Mouse (Mus musculus): ENCODE measurements around the gene Cpm. TPM values are rescaled to one million over a fixed set of nuclear protein-coding genes. Genes with fewer than 3 reads are reported as not detected.

Cpm gene
- total RNA-seq, 2 experiments from 2014 or later = 8.6 to 10.7 TPM

DNA sequence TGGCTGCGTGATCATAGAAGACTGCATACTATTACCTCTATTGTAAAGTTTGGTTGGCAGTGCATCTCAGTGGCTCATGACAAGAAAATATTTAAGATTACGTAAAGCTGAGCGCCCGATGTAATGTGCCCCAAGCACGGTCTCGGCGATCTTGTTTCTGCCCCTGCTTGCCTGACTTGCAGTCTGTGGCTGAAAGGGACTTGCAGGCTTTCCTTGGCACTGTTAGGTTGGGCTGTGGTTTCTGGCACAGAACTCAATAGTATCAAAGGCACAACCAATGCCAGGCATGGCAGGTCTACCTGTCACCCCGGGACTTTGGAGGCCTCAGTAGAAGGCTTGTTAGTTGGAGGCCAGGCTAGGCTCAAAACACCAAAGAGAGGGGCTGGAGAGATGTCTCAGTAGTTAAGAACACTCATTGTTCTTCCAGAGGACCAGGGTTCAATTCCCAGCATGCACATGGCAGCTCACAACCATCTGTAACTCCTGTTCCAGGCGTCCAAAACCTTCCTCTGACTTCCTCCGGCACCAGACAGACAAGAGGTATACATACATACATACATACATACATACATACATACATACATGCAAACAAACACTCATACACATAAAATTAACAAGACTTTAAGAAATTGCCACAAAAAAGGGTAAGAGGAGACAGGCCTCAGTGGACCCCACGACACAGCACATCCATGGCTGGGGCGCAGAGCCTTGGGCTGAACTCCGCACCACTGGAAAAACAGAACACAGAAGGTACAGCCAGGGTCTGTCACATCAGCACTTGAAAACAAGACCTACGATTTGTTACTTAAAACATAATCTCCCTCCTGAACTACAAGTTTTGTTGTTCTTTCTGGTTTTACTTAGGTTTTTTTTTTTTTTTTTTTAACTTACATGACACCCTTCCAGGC, 29.5 kb downstream of the Cpm start:
- no peak for DNase-seq (ENCODE audit: low spot score in 2 of 2)

DNA sequence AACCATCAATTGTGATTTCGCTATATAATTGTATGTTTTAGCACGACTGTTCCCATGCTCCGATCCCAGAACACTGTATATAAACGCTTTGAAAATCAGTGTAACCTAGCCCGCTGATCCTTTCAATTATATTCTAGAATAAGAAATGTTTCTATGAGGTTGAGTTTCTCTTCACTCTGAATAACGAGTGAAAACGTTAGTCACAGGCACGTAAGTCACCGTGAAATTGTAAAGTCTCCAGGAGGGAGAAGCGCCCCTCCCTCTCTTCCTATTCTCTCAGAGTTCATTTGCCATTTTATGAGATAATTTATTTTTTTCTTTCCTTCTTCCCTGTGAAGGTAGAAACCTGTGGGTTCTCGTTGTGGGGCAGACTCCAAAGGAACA, 30.1 kb downstream of the Cpm start:
- DNase-seq (ENCODE audit: low spot score in 2 of 2) = no peak

GRCm38 (mm10) chr10:117659819-117660218, 30.5 kb downstream of the Cpm start:
- DNase-seq (ENCODE audit: low spot score in 2 of 2) = no peak

GRCm38 (mm10) chr10:117662316-117663055, 33.2 kb downstream of the Cpm start:
- no peak for DNase-seq (ENCODE audit: low spot score in 2 of 2)

GRCm38 (mm10) chr10:117663056-117663864, 34.0 kb downstream of the Cpm start:
- no peak for DNase-seq (ENCODE audit: low spot score in 2 of 2)

DNA sequence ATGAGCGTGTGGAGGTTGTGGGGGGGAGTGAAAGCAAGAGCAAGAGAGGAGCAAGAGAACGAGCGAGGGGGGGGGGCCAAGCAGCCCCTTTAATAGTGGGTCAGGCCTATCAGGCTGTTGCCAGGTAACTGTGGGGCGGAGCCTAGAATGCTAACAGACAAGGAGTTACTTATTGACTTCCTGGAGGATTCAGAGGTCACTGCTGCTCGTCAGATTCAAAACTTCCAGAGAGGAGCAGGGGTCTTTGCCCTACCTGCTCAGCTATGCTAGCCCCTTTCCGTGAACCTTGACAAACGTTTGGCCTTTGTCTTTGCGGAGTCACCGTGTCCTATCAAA, 34.5 kb downstream of the Cpm start:
- no peak for DNase-seq (ENCODE audit: low spot score in 2 of 2)

- DNase-seq (ENCODE audit: low spot score in 2 of 2) = no peak
These were observed 35.1 kb downstream of the Cpm start for GRCm38 (mm10) chr10:117664208-117664925.

- DNase-seq (ENCODE audit: low spot score in 2 of 2) = no peak
These were observed 35.6 kb downstream of the Cpm start for GRCm38 (mm10) chr10:117664926-117665209.

DNA sequence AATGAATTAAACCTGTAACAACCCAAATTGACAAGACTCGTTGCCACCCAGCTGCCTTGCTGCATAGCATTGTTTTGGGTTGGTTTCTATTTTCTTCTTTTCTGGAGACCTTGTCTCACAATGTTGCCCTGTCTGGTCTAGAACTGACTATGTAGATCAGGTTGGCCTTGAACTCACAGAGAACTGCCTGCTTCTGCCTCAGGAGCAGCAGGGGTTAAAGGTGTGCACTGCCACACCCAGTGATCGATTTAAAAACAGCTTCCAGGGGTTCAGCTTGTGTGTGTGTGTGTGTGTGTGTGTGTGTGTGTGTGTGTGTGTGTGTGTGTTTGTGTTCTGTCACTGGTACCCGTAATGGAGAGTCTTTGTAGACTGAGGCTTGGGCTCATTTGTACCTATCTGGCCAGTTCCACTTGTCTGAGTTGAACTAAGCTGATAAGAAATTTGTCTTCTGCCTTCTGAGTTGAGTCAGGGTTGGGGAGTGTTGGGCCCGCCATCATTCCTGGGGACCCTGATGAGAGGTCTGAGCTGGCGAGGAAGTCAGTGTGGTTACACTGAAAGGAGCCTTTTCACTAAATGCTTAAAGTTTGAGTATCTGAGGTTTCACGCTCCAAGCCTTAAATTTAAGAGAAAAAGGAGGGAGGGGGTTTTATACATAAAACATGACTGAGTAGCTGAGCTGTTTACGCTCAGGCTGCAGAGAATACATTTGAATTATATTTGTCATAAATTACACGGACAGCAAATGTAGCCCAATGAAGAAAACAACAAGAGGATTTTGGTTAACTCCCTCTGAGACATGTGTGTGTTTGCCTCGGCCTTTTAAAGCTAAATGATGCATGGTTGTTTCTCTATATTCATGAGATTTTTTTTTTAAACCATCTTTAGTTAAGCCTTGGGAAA, 36.3 kb downstream of the Cpm start:
- no peak for DNase-seq (ENCODE audit: low spot score in 2 of 2)

- DNase-seq (ENCODE audit: low spot score in 2 of 2) = no peak
These were observed 37.1 kb downstream of the Cpm start for GRCm38 (mm10) chr10:117666361-117666760.

- DNase-seq (ENCODE audit: low spot score in 2 of 2) = no peak
These were observed 37.8 kb downstream of the Cpm start for GRCm38 (mm10) chr10:117666947-117667630.

DNA sequence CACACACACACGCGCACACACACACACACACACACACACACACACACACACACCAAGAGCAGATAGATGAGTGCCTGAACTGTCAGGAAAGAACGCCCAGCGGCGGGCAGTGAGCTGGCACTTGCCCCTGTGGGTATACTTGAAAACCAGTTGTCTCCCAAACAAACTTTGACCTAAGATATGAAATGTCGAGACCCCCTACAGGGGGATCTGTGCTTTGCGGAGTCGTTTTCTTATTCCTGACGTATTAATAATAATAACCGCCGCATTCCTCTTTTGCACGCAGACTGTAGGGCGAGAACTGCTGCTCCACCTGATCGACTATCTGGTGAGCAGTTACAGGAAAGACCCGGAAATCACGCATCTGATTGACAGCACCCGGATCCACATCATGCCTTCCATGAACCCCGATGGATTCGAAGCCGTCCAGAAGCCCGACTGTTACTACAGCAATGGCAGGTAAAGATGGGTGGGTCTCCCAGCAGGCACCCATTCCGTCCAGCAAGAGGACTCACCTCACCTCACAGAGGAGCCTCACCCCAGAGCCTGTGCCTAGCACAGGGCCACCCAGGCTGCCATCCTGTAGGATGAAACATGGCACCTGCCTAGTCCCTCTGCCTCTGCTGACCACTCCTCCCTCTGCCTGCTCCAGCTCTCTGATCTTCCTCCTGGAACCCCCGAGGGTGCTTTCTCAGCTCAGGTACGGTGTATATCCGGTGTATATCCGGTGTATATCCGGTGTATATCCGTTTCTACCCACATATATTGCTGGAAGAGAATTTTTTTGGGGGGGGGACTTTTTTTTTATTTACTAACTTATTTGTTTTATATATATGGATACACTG, 38.6 kb downstream of the Cpm start:
- DNase-seq (ENCODE audit: low spot score in 2 of 2) = no peak

GRCm38 (mm10) chr10:117668546-117669300, 39.4 kb downstream of the Cpm start:
- no peak for DNase-seq (ENCODE audit: low spot score in 2 of 2)

DNA sequence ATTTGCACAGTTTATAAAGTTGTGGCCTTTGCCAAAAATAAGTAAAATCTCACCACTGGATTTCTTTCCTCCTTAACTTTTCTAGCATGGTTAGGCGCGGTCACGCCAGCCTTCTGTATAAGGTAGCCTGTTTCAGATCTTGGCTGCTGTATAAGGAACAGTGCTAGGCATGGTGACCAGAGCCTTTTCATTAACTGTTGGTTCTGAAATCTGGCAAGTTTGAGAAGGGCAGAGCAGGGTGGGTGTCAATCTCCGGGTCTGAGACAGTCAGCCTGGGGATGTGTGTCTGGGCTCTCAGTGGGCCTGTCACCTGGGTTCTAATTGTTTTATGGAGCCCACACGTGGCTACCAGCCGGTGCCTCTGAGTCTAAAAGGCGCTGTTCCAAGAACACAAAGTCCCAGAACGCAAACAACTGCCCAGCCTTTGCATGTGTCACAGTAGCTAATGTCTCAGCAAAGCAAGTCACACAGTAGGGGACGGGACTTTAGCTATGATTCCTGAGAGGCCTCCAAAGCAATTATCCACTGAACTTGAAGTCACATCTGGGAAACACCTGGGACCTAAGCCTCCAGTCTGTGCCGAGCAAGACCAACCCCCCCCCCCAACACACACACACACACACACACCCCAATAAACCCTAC, 40.3 kb downstream of the Cpm start:
- DNase-seq (ENCODE audit: low spot score in 2 of 2) = peak in 1 of 2 experiments; percentile 55

GRCm38 (mm10) chr10:117670092-117670491, 40.8 kb downstream of the Cpm start:
- no peak for DNase-seq (ENCODE audit: low spot score in 2 of 2)

- DNase-seq (ENCODE audit: low spot score in 2 of 2) = no peak
These were observed 41.5 kb downstream of the Cpm start for GRCm38 (mm10) chr10:117670791-117671190.

DNA sequence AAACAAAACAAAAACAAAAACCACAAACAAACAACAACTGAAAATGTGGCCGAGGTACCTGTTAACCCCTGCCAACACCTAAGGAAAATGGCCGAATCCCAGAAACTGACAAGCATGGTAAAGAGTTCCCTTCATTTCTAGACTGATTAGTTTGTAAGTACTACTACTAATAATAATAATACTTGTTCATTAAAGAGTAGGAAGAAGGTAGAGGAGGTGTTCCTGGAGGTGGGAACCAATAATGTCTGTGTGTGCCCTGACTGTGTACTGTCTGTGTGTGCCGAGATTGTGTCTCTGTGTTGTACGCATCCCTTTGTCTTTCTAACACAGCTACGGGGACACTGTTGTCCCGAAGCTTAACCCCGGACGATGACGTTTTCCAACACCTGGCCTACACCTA, 42.0 kb downstream of the Cpm start:
- no peak for DNase-seq (ENCODE audit: low spot score in 2 of 2)

All from layer of hippocampus, adult 18-20 months (tissue).